Mouse (Mus musculus): Measurements from ENCODE around the gene Dppa3. TPM values are rescaled to one million over a fixed set of nuclear protein-coding genes. Genes with fewer than 3 reads are reported as not detected.

Gene Dppa3
- not detected for total RNA-seq (2021)

GRCm38 (mm10) chr6:122626110-122626509 is at the start of gene Dppa3:
Dppa3 (plus strand) TSS chr6:122626410.
- DNase-seq (ENCODE audit: low spot score) = no peak
- intact Hi-C loops (cut with DNase I) = no loop called here

GRCm38 (mm10) chr6:122577030-122577429 is 49.2 kb upstream of the Dppa3 start:
- DNase-seq (ENCODE audit: low spot score) = no peak
- intact Hi-C loops (cut with DNase I) = no loop called here

GRCm38 (mm10) chr6:122579086-122579485 is 47.1 kb upstream of the Dppa3 start:
- intact Hi-C loops (cut with DNase I) = no loop called here
- DNase-seq (ENCODE audit: low spot score) = no peak

GRCm38 (mm10) chr6:122591027-122591758 is 35.0 kb upstream of the Dppa3 start:
- DNase-seq (ENCODE audit: low spot score) = no peak

GRCm38 (mm10) chr6:122592905-122593304 is 33.3 kb upstream of the Dppa3 start:
- DNase-seq (ENCODE audit: low spot score) = no peak
- intact Hi-C loops (cut with DNase I) = no loop called here

More at GRCm38 (mm10) chr6:122591027-122591758, 35.0 kb upstream of the Dppa3 start:
- intact Hi-C loops (cut with DNase I) = no loop called here

GRCm38 (mm10) chr6:122595637-122596036 is 30.6 kb upstream of the Dppa3 start:
- intact Hi-C loops (cut with DNase I) = loop anchor here (1.0 kb wide), 1 partner anchor 38 kb away; no protein-coding TSS in a partner anchor
- no peak for DNase-seq (ENCODE audit: low spot score)

- DNase-seq (ENCODE audit: low spot score) = no peak
- intact Hi-C loops (cut with DNase I) = no loop called here
Measured at GRCm38 (mm10) chr6:122596608-122597007, 29.6 kb upstream of the Dppa3 start.

- DNase-seq (ENCODE audit: low spot score) = no peak
- intact Hi-C loops (cut with DNase I) = no loop called here
Measured at GRCm38 (mm10) chr6:122598014-122598413, 28.2 kb upstream of the Dppa3 start.

- no peak for DNase-seq (ENCODE audit: low spot score)
- intact Hi-C loops (cut with DNase I) = no loop called here
Measured at GRCm38 (mm10) chr6:122598436-122598835, 27.8 kb upstream of the Dppa3 start.

GRCm38 (mm10) chr6:122599054-122599737 is 27.0 kb upstream of the Dppa3 start:
- DNase-seq (ENCODE audit: low spot score) = no peak
- intact Hi-C loops (cut with DNase I) = no loop called here

GRCm38 (mm10) chr6:122600066-122600646 is 26.1 kb upstream of the Dppa3 start:
- DNase-seq (ENCODE audit: low spot score) = no peak
- intact Hi-C loops (cut with DNase I) = no loop called here

GRCm38 (mm10) chr6:122601031-122601430 is 25.2 kb upstream of the Dppa3 start:
- intact Hi-C loops (cut with DNase I) = no loop called here
- no peak for DNase-seq (ENCODE audit: low spot score)

GRCm38 (mm10) chr6:122601615-122602014 is 24.6 kb upstream of the Dppa3 start:
- intact Hi-C loops (cut with DNase I) = no loop called here
- no peak for DNase-seq (ENCODE audit: low spot score)

- peak; percentile 71 for DNase-seq (ENCODE audit: low spot score)
- intact Hi-C loops (cut with DNase I) = no loop called here
Measured at GRCm38 (mm10) chr6:122602242-122602991, 23.8 kb upstream of the Dppa3 start, which contains the start of gene Apobec1. Apobec1 (minus strand) TSS chr6:122602444.

- intact Hi-C loops (cut with DNase I) = no loop called here
- no peak for DNase-seq (ENCODE audit: low spot score)
Measured at GRCm38 (mm10) chr6:122602992-122603322, 23.3 kb upstream of the Dppa3 start.

GRCm38 (mm10) chr6:122604260-122604659 is 21.9 kb upstream of the Dppa3 start:
- intact Hi-C loops (cut with DNase I) = no loop called here
- no peak for DNase-seq (ENCODE audit: low spot score)

GRCm38 (mm10) chr6:122605483-122605882 is 20.7 kb upstream of the Dppa3 start:
- intact Hi-C loops (cut with DNase I) = no loop called here
- no peak for DNase-seq (ENCODE audit: low spot score)

GRCm38 (mm10) chr6:122606661-122607060 is 19.5 kb upstream of the Dppa3 start:
- no peak for DNase-seq (ENCODE audit: low spot score)
- intact Hi-C loops (cut with DNase I) = no loop called here

GRCm38 (mm10) chr6:122607700-122608099 is 18.5 kb upstream of the Dppa3 start:
- DNase-seq (ENCODE audit: low spot score) = no peak
- intact Hi-C loops (cut with DNase I) = no loop called here

All from heart, postnatal 25 days (tissue).